Mouse (Mus musculus): ENCODE data around the gene Cox7a2. TPM values are rescaled to one million over a fixed set of nuclear protein-coding genes. Genes with fewer than 3 reads are reported as not detected.

The Cox7a2 gene
- polyA plus RNA-seq (2012; rRNA removed), result 136 and 199 TPM in 2 replicates

GRCm38 (mm10) chr9:79759385-79760005 is at the start of gene Cox7a2:
TSS of gene Cox7a2 (minus strand) at chr9:79759878.

GRCm38 (mm10) chr9:79792841-79793835 is 33.5 kb upstream of the Cox7a2 start, which contains the start of gene Tmem30a:
TSS of gene Tmem30a (minus strand) at chr9:79793507.

GRCm38 (mm10) chr9:79718481-79719370 is 41.0 kb downstream of the Cox7a2 start, which contains the start of gene Col12a1:
TSS of gene Col12a1 (minus strand) at chr9:79718831.

Other genes with a start within 250 kb of the Cox7a2 start
- gene Col12a1, start 41.0 kb downstream of the Cox7a2 start, polyA plus RNA-seq (2012; rRNA removed), result 32.8 and 35.6 TPM in 2 replicates
- 46.5 and 53.1 TPM in 2 replicates for gene Tmem30a, start 33.6 kb upstream of the Cox7a2 start, polyA plus RNA-seq (2012; rRNA removed)

Data from colon, adult 2 months (tissue).